Mouse (Mus musculus): Measurements from ENCODE around the gene Gm20765.
"Not testable (repeated sequence)": the region's sequence is repeated elsewhere in the genome, so short reads cannot be mapped to it uniquely, and the experiment has no call there.

DNA sequence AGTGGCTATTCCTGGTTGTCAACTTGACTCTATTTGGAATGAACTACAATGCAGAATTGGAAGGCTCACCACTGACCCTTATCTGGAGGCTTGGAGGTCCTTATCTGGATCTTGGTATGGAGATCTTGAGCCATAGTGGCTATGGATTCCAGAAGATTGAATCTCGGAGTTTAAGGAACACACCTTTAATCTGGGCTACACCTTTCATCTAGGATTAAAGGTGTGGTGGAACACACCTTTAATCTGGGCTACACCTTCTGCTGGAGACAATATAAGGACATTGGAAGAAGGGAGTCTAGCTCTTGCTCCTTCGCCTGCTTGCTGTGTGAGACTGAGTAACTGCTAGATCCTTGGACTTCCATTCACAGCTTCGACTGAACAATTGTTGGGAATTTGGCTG is 42.6 kb upstream of the Gm20765 start, which contains the start of gene Gm21293:
- TF ChIP-seq EP300 (optimal IDR thresholded peaks at IDR 0.05); CTCF (IDR thresholded peaks at IDR 0.05; ENCODE audit: low read depth): not testable (repeated sequence)

All from stomach, postnatal 0 days (tissue).